Mouse (Mus musculus): ENCODE measurements around the gene Rsrc2.

The Rsrc2 gene

DNA sequence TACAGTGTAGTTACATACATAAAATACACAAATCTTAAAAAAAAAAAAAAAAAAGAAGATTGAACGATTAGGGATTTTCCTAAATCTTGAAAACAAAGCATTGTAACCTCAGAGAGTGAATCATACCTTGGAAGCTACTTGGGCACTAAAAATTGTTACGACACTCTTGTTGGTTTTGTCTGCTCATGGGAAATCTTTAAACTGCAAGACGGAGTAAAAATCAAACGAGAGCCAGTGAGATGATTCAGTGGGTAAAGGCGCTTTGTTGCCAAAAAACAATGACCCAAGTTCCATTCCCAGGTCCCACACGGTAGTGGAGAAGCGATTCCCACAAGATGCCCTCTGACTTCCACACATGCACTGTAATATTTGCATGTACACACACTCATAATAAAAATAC lies 53.0 kb downstream of the Rsrc2 start:
- DNase-seq (ENCODE audit: low spot score): no peak

- no peak for DNase-seq (ENCODE audit: low spot score)
These were observed 54.7 kb downstream of the Rsrc2 start for GRCm38 (mm10) chr5:123694468-123694867.

DNA sequence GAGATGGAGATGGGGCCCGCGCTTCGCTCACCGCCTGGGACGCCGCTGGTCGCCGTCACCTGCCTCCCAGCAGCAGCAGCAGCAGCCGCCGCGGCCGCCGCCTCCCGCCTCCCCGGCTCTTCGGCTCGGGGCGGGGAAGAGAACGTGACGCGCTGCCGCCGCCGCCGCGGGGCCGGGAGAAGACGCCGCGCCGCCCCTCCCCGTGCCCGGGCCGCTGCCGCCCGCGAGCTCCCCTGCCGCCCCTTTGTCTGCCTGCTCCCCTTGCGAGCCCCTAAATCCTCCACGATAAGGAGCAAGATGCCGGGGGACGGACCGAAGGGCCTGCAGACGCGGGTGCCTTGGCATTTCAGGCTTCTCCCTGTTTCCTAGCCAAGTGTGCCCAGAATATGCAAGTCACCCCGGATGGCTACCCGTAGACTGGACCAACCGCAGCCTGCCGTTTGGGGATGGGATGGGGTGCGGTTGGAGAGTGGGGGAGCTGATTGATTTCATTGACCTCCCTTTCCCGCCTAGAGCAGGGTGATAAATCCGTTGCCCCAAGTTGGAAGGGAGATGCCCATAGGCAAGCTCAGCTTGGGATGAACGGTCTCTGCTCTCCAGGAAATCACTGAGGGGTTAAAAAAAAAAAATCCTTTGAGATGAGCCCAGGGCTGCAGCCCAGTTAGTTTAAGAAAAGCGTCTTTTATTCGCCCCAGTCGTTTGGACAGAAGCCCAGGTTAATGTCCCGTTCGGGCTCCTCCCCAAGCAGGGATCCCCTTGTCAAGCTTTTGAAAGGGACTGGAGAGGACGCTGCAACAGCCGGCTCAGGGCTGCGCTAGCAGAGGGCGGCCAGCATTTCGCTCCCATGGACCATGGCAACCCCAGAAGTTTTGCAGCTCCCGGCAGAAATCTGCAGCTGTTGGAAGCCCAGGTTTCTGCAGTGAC lies 64.7 kb downstream of the Rsrc2 start, which contains the start of gene Clip1:
TSS of gene Clip1 (minus strand) at position 398 of the 924 bp plus-strand sequence.
- DNase-seq (ENCODE audit: low spot score): peak; percentile 58

GRCm38 (mm10) chr5:123683377-123684220 lies 65.6 kb downstream of the Rsrc2 start:
- DNase-seq (ENCODE audit: low spot score): peak; percentile 50

- DNase-seq (ENCODE audit: low spot score): no peak
These were observed 66.2 kb downstream of the Rsrc2 start for GRCm38 (mm10) chr5:123683043-123683376.

DNA sequence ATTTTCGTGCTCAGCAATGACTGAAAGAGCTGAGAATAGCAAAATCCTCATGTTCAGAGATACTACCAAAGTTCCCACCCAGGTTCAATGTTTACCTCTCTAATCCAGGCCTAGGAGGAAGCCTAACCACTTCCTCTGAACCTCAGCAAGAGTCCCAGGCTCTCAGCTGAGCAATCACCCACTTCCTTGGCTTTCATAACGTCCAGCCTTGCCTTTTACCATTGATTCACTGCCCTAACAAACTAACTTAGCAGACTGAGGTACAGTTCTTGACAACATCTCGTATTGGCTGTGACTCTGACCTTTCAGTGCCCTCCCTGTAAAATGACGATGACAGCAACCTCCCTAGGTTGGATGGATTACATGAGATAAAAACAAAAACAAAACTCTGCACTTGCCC lies 66.8 kb downstream of the Rsrc2 start:
- peak; percentile 64 for DNase-seq (ENCODE audit: low spot score)

- no peak for DNase-seq (ENCODE audit: low spot score)
These were observed 69.5 kb downstream of the Rsrc2 start for GRCm38 (mm10) chr5:123679546-123680263.

- DNase-seq (ENCODE audit: low spot score): no peak
These were observed 70.1 kb downstream of the Rsrc2 start for GRCm38 (mm10) chr5:123679106-123679505.
